Mouse (Mus musculus): Measurements from ENCODE around the gene Krt87. TPM values are rescaled to one million over a fixed set of nuclear protein-coding genes. Genes with fewer than 3 reads are reported as not detected.
A peak's percentile ranks its signal among the peaks of the same experiment; 100 is the strongest.

The Krt87 gene
- polyA plus RNA-seq (2015; fragmentation: Nextera tagmentation; extraction: Ambion mirVana), result 0.09 and 0.10 TPM in 2 replicates

DNA sequence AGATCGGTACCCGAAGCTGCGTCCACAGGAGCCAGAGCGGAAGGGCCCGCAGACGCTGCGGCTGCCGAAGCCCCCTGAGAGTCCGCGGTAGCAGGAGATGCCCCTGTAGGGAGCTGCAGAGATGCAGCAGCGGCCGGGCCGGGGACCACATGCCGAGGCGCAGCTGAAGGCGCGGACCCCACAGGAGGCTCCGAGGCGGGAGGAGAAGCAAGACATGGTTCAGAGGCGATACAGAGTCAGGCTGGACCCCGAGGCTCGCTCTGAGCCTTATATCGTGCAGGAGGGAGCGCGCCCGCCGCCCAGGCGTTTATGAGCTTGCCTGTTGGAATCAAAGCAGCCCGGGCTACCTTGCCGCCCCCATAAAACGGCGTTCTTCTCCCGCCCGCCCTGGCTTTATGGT, at the start of gene Krt87:
Gene Krt87 (minus strand): TSS at position 250 of the 400 bp plus-strand sequence.
- Histone ChIP-seq H3K27ac (replicated peaks) (no peak within 1 kb of the TSS), H3K36me3 (no peaks in the 10 kb centered on the region), H3K4me3 (peak within 1 kb of the TSS; percentile 39), H3K4me2 (replicated peaks) (peak within 1 kb of the TSS; percentile 66), H3K9me3 (no peaks in the 10 kb centered on the region), H3K4me1 (peaks cover 13% of the 10 kb centered on the region), H3K27me3 (peaks cover 23% of the 10 kb centered on the region), H3K9ac (replicated peaks) (peak within 1 kb of the TSS; percentile 54)
- WGBS, result under 1% methylated on average over 34 of the region's 34 CpGs
- no peak for ATAC-seq (replicated peaks)

DNA sequence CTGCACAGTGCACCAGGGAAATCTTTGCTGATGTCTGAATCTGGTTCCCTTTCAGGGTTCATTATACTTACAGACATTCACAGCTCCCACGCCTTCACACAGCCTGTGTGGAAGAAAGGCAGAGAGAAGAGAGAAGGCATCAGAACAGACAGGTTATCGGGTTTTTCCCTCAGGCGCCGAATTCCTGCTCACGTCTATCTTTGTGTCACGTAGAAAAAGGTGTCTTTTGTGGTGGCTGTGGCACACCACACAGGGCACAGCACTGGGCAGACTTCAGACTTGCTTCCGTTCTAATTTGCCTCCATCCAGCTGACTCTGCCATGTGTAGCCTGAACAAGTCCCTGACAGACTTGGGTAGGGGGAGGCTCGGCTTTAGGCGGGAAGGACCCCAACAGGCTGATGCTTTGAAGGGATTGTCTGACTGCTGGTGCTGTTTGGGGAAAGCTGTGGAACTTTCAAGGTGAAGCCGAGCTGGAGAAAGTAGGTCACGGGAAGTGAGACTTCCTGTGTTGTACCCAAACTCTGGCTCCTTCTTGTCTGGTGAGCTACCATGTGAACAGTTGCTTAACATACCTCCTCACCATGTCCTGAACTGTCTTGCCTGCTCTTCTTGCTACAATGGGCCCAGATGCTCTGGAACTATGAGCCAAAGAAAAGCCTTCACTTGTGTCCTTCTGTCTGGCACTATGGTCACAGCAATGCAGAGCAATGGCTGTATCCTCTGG, 47.5 kb upstream of the Krt87 start:
- no peaks in the 10 kb centered on the region for H3K9me3 ChIP-seq
- WGBS, result 80% methylated on average over 11 of the region's 11 CpGs
- no peaks in the 10 kb centered on the region for H3K36me3 ChIP-seq
- H3K4me1 ChIP-seq, result no peaks in the 10 kb centered on the region
- ATAC-seq (replicated peaks), result no peak
- no peak overlapping the region for H3K27ac ChIP-seq (replicated peaks)
- H3K4me2 ChIP-seq (replicated peaks), result no peak overlapping the region
- no peak overlapping the region for H3K9ac ChIP-seq (replicated peaks)
- H3K4me3 ChIP-seq, result no peak overlapping the region
- no peaks in the 10 kb centered on the region for H3K27me3 ChIP-seq

DNA sequence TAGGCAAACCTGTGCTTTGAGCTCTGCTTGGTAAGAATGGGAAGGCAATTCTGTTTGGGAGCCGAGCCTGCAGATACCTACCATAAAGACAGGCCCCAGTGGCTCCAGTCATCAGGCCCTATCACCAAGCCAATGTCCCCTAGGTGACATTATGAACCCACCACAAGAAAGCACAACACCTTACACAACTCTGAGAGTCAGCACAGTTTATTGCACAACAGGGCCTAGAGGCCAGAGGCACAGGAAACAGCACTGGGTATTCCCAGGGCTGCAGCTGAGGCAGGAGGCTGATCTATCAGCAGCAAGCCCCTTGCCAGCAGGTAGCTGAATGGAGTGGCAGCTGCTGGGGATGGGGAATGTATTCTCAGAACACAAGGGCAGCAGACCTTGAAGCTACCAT, 46.3 kb upstream of the Krt87 start:
- H3K4me2 ChIP-seq (replicated peaks), result no peak overlapping the region
- no peak for ATAC-seq (replicated peaks)
- 85% methylated on average over 1 of the region's 1 CpGs for WGBS

DNA sequence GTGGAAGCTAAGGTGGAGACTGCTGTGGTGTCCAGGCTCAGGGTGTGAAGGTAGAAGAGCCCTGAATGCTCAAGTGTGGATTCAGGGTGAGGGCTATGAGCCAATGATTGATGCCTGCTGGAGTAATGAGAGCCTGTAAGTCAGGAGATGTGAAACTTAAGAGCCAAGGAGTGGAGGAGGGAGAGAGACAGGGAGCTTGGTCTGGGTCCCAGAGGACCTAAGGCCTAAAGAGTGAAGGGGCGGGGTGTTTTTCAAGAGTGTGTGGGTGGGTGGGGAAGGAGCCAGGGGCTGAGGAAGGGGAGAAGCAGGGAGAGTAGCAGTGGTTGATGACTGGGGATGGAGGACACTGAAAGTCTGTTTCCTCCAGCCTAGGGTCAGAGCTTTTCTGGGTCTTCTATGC, 45.0 kb upstream of the Krt87 start:
- Histone ChIP-seq H3K27ac (replicated peaks) (no peak overlapping the region), H3K36me3 (no peaks in the 10 kb centered on the region), H3K9ac (replicated peaks) (no peak overlapping the region), H3K4me3 (no peak overlapping the region), H3K4me1 (peaks cover 11% of the 10 kb centered on the region), H3K4me2 (replicated peaks) (no peak overlapping the region), H3K27me3 (no peaks in the 10 kb centered on the region; the same call in 1 of the 2 replicates), H3K9me3 (no peaks in the 10 kb centered on the region)
- no peak for ATAC-seq (replicated peaks)
- 74% methylated on average over 1 of the region's 1 CpGs for WGBS

More for the DNA sequence above, 46.3 kb upstream of the Krt87 start:
- Histone ChIP-seq H3K27me3 (no peaks in the 10 kb centered on the region), H3K4me3 (no peak overlapping the region), H3K36me3 (no peaks in the 10 kb centered on the region), H3K9ac (replicated peaks) (no peak overlapping the region), H3K9me3 (no peaks in the 10 kb centered on the region), H3K27ac (replicated peaks) (no peak overlapping the region), H3K4me1 (no peaks in the 10 kb centered on the region)

DNA sequence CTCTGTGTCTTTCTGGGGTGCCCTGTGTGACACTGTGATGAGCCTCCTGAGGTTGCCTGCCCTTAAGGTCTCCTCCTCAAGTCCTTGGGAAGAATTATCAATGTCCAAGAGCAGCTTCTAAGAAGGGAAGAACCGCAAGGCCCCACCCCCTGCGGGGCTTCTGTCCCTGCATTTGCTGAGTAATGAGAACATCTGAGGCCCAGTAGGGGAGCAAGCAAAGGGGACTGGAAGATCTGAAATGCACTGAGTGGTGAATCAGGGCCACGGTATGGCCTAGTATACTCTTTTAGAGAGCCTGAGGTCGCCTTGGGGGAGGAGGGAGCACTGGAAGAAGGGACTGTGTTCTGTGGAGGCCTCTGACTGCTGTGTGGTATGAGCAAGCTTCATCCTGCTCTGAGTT, 43.5 kb upstream of the Krt87 start:
- ATAC-seq (replicated peaks), result no peak
- no peaks in the 10 kb centered on the region; the same call in 1 of the 2 replicates for H3K27me3 ChIP-seq
- H3K4me2 ChIP-seq (replicated peaks), result no peak overlapping the region
- no peak overlapping the region for H3K9ac ChIP-seq (replicated peaks)
- H3K36me3 ChIP-seq, result no peaks in the 10 kb centered on the region
- no peaks in the 10 kb centered on the region for H3K9me3 ChIP-seq
- WGBS, result 49% methylated on average over 4 of the region's 4 CpGs
- H3K4me1 ChIP-seq, result peaks cover 11% of the 10 kb centered on the region
- H3K27ac ChIP-seq (replicated peaks), result no peak overlapping the region
- H3K4me3 ChIP-seq, result no peak overlapping the region

DNA sequence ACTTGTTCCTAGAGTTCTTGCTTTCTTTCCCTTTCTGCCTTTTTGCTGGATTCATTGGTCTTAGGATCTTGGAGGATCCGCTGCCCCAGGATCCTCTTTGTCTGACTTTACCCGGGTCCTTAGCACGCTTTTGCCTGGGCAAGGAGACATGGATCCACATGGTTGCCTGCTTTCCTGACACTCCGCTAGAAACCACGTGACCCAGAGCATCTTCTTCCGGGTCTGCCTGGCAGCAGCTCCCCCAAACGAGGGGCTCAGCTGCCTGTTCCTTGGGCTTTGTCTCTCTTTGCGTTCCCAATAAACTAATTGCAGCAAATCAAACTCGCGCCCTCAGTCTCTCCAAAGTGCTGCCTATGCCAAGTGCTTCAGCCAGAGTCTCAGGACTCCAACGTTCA, 41.1 kb upstream of the Krt87 start:
- Histone ChIP-seq H3K4me3 (peak overlapping the region; percentile 37), H3K27me3 (no peaks in the 10 kb centered on the region; the same call in 1 of the 2 replicates), H3K4me2 (replicated peaks) (peak overlapping the region; percentile 78), H3K4me1 (peaks cover 11% of the 10 kb centered on the region), H3K36me3 (no peaks in the 10 kb centered on the region), H3K27ac (replicated peaks) (no peak overlapping the region), H3K9me3 (no peaks in the 10 kb centered on the region), H3K9ac (replicated peaks) (peak overlapping the region; percentile 42)
- WGBS, result 25% methylated on average over 11 of the region's 11 CpGs
- ATAC-seq (replicated peaks), result 0 out of 2 replicates have a peak, but pooled peaks have one; percentile 55

DNA sequence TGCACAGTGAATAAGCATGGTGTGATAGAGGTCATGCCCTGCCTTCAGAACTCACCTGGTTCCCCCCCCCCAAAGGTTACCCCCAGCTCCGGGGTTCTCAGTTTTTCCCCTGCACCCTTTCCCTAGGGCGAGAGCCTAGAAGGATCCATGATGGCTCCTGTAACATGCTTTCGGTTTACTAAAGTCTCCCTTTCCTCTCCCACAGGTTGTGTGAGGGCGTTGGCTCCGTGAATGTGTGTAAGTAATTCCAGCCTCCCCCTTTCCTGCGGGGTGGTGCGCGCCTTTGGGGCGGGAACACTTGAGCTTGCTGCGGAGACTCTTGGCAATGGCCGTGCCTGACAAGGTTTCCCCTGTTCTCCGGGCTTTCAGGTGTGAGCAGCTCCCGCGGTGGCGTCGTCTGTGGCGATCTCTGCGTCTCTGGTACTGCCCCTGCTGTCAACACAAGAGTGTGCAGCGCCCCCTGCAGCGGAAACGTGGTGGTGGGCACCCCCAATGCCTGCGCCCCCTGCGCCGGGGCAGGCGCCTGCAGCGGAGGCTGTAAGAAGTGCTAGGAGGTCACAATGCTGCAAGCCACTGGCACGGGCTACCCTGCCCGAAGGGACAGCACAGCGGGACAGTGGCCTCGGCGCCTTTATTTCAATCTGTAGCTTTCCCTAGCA, 40.5 kb upstream of the Krt87 start:
- no peak overlapping the region for H3K27ac ChIP-seq (replicated peaks)
- H3K36me3 ChIP-seq, result no peaks in the 10 kb centered on the region
- H3K4me3 ChIP-seq, result peak overlapping the region; percentile 37
- H3K4me1 ChIP-seq, result peaks cover 11% of the 10 kb centered on the region
- 8% methylated on average over 31 of the region's 31 CpGs for WGBS
- ATAC-seq (replicated peaks), result 0 out of 2 replicates have a peak, but pooled peaks have one; percentile 43
- H3K9ac ChIP-seq (replicated peaks), result peak overlapping the region; percentile 42
- peak overlapping the region; percentile 78 for H3K4me2 ChIP-seq (replicated peaks)
- H3K27me3 ChIP-seq, result no peaks in the 10 kb centered on the region; the same call in 1 of the 2 replicates
- no peaks in the 10 kb centered on the region for H3K9me3 ChIP-seq

DNA sequence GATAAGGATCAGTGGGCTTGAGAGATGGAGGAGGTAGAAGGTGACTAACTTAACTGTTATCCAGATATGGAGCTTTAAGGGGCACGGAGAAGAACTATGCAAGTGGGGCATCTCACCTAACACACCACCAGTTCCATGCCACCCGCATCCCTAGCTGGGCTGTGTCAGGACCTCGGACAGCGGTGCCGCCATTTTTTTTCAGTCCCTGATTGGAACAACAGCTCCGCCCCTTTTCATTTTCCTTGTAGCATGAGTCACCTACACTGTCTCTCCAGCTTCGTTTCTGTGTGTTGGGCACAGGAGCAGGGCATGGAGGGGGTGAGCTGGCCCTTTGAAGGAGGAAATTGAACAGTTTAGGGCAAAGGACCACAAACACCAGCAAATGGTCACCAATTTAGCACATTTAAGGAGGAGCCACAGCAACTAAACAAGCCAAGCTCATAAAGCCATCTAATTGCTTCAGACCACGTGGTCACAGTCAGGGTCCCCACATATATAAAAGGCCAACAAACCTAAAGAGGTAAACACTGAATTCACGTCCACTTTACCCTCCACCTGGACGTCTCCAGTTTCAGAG, 34.4 kb upstream of the Krt87 start, which contains the start of gene Krt86:
Gene Krt86 (plus strand): TSS at position 527 of the 577 bp plus-strand sequence.
- no peaks in the 10 kb centered on the region for H3K9me3 ChIP-seq
- no peak within 1 kb of the TSS for H3K27ac ChIP-seq (replicated peaks)
- no peaks in the 10 kb centered on the region for H3K27me3 ChIP-seq
- no peaks in the 10 kb centered on the region for H3K4me1 ChIP-seq
- no peaks in the 10 kb centered on the region for H3K36me3 ChIP-seq
- H3K4me3 ChIP-seq, result no peak within 1 kb of the TSS
- no peak for ATAC-seq (replicated peaks)
- H3K4me2 ChIP-seq (replicated peaks), result no peak within 1 kb of the TSS
- H3K9ac ChIP-seq (replicated peaks), result no peak within 1 kb of the TSS
- 38% methylated on average over 10 of the region's 10 CpGs for WGBS

DNA sequence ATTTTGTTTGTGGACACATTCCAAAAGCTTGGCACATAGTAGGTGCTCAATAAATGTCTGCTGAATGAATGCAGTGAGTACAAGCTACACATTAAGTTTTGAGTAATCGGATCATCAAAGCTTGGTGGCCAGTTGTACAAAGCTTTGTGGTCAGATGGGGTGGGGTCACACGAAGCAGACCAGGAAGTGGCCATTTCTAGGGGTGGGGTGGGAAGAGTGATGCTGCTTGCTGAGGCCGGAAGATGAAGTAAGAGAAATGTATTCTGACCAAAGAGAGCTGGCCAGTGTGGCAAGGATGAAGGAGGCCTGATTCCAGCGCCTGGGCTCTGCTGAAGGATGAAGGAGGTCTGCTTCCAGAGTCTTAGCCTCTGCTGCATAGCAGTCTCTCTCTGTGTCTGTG, 30.5 kb upstream of the Krt87 start:
- Histone ChIP-seq H3K4me1 (no peaks in the 10 kb centered on the region), H3K36me3 (no peaks in the 10 kb centered on the region), H3K4me3 (no peak overlapping the region), H3K9me3 (no peaks in the 10 kb centered on the region), H3K27me3 (no peaks in the 10 kb centered on the region), H3K9ac (replicated peaks) (no peak overlapping the region), H3K27ac (replicated peaks) (no peak overlapping the region), H3K4me2 (replicated peaks) (no peak overlapping the region)
- ATAC-seq (replicated peaks), result no peak
- WGBS, result 86% methylated on average over 4 of the region's 4 CpGs

DNA sequence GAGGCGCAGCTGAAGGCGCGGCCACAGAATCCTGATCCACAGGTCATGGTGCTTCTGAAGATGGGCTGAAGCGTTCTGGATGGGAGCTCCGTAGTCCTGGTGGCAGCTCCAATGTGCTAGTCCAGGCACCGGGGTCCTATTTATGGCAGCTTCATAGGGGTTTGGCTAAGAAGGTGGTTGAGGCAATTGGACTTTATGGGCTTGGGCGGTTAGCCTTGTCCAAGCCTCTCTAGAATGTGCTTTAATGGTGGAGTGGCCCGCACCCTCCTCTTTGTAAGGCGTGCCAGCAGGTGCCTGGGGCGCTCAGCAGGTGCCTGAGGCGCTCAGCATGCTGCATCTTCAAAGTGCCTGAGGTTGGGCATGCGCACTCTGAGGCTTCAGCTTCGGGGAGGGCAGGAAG, 25.0 kb upstream of the Krt87 start, which contains the start of gene Krt81:
Gene Krt81 (minus strand): TSS at position 101 of the 400 bp plus-strand sequence.
- H3K9ac ChIP-seq (replicated peaks), result no peak within 1 kb of the TSS
- 87% methylated on average over 13 of the region's 13 CpGs for WGBS
- H3K27ac ChIP-seq (replicated peaks), result no peak within 1 kb of the TSS

DNA sequence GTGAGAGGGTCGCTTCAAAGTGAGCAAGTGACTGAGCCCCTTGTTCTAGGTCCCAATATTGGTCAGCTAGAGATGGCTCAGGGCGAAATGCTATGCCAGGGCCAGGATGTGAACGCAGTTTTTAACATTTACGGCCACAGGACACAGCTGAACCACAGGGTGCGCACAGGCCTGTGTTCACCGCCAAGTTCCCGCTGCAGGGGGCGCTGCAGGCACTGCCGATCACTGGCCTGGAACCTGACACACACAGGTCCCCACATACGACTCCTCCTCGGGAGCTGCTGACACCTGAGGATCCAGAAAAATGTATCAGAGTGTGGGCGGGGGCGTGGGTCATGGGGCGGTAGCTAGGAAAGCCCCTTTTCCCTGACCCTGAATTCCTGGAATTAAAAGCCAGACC, 20.7 kb upstream of the Krt87 start:
- no peaks in the 10 kb centered on the region for H3K27me3 ChIP-seq
- H3K4me3 ChIP-seq, result no peak overlapping the region
- H3K36me3 ChIP-seq, result no peaks in the 10 kb centered on the region
- no peak overlapping the region for H3K27ac ChIP-seq (replicated peaks)
- no peak overlapping the region for H3K4me2 ChIP-seq (replicated peaks)
- H3K9ac ChIP-seq (replicated peaks), result no peak overlapping the region
- H3K9me3 ChIP-seq, result no peaks in the 10 kb centered on the region
- 84% methylated on average over 14 of the region's 14 CpGs for WGBS
- H3K4me1 ChIP-seq, result peaks cover 9% of the 10 kb centered on the region; the same call in 1 of the 2 replicates
- ATAC-seq (replicated peaks), result no peak

More for the DNA sequence above, 25.0 kb upstream of the Krt87 start, which contains the start of gene Krt81:
- H3K4me1 ChIP-seq, result peaks cover 2% of the 10 kb centered on the region; the same call in 1 of the 2 replicates
- H3K4me3 ChIP-seq, result no peak within 1 kb of the TSS
- H3K4me2 ChIP-seq (replicated peaks), result no peak within 1 kb of the TSS
- ATAC-seq (replicated peaks), result no peak
- H3K36me3 ChIP-seq, result no peaks in the 10 kb centered on the region
- H3K9me3 ChIP-seq, result no peaks in the 10 kb centered on the region
- H3K27me3 ChIP-seq, result no peaks in the 10 kb centered on the region
